Mouse (Mus musculus) layer of hippocampus, postnatal 10 days (tissue): Measurements from ENCODE around the gene Aff1. TPM values are rescaled to one million over a fixed set of nuclear protein-coding genes. Genes with fewer than 3 reads are reported as not detected.
A peak's percentile ranks its signal among the peaks of the same experiment; 100 is the strongest.

ENCODE experiments used
- DNase-seq, 2 experiments: peaks; one replicate each; pipeline ENCODE4 v3.0.0; 2021; ENCODE audit warnings: low spot score in 2 of 2
- total RNA-seq, 2 experiments: library from RNA; stranded (reverse); gene quantifications; 2 replicates each; pipeline ENCODE4 v1.2.3; 2021

Aff1 gene
- total RNA-seq, 2 experiments from 2014 or later, result 10.3 to 11.1 TPM

DNA sequence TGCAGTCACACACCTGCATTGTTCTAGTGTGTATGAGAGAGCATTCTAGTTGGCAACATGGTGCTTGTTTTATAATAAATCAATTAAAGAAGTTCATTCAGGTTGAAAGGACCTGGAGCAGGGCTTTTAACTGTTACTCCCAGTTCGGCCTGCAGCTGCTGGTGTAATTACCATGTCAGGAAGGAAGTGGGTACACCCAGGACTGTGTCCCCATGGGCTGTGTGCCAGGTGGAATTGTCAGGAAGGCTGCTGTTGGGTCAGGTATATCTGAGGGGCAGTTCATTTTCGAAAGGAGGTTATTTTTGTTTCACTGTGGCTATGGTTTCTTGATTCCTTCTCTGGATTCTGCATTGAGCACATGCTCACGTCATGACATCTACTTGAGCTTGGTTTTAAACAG, 107.3 kb downstream of the Aff1 start:
- no peak for DNase-seq

DNA sequence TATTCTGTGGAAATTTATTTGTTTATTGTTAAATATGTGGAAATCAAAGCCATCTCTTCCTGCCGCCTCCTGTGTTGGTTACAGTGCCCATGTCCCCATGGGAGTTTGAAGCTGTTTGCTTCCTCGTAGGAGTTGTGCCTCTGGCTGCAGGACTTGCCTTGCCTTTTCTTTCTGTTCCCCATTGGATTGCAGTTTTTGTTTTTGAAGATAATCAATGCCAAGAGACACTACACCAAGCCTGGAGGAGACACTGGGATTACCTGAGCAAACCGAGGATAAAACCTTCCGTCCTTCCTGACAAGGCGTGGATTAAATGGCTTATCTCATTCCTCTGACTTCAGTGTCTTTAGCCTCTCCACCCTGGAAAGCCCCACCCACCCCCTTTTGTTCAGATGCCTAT, 107.8 kb downstream of the Aff1 start:
- DNase-seq, result no peak

DNA sequence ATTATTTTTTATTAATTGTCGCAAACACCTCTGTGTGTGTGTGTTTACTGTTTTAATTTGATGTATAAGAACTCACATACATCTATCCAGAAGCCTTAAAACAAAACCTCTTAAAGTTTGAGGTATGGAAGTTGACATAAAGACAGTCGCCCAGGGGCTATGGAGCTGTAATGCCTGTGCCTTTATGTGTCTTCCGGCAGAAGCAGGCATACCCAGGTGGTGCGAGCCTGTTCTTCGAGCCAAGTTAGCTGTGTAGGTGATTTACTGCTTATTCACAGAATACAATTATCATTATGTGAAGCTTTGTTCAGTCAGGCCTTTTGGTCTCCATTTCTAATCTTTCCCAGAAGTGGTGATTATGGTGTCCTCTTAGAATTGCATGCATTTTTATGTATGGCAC, 111.2 kb downstream of the Aff1 start:
- no peak for DNase-seq

DNA sequence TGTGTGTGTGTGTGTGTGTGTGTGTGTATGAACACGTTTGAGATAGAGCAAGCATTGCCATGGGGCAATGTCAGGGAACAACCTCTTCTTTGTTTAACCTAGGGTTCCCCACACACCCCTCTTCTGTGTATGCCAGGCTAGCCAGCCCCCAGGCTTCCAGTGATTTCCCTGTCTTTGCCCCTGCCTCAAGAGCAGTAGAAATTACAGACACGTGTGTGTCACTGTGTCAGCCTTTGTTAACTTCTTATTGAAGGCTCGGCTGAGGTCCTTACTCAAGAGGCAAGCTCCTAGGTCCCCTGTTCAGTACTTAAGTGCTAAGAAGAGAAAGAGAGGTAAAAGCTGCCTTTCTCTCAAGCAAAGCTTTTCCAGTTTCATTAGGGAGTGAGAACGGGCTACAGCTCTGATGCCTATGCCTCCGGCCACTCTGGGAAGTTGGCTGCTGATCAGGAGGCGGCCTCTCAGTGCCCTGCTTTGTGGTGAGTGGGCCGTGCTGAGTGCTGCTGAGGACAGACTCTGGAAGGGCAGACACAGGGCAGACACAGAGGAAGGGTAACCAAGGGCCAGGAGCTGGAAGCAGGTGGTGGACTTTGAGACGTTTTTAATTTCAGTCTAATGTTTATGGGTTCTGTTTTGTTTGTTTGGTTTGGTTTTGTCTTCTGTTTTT, 111.9 kb downstream of the Aff1 start:
- peak; percentile 48 to 67 for DNase-seq

DNA sequence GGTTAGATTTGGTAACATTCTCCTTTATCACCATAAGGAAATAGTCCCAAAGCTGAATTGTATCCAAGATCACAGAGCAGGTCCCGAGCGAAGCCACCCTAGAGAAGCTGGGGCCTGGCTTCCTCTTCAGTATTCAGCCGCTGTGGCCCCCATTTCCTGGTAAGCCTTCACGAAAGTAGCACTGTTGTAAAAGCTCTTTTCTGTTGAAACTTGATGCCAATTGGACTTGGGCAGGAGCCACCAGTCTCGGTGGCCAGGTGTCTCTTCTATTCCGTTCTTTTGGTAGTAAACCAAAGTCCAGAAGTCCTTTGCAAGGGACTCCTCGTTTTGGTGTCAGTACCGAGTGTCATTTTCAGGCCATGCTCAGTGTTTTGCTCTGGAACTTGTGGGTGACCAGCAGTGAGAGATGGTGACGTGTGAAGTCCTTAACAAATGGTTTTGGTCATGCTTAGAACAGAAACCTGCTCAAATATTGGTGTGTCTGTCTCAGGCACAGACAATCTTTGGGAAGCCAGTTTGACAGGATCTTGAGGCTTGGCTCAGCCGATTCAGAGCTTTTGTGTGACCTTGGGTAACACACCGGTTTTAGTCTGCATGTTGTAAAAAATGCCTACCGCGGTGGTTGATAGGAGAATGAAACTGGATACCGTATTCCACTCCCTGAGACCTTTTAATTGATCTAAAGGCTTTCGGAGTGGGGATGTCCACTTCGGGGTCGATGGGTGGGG, 114.8 kb downstream of the Aff1 start:
- no peak for DNase-seq

DNA sequence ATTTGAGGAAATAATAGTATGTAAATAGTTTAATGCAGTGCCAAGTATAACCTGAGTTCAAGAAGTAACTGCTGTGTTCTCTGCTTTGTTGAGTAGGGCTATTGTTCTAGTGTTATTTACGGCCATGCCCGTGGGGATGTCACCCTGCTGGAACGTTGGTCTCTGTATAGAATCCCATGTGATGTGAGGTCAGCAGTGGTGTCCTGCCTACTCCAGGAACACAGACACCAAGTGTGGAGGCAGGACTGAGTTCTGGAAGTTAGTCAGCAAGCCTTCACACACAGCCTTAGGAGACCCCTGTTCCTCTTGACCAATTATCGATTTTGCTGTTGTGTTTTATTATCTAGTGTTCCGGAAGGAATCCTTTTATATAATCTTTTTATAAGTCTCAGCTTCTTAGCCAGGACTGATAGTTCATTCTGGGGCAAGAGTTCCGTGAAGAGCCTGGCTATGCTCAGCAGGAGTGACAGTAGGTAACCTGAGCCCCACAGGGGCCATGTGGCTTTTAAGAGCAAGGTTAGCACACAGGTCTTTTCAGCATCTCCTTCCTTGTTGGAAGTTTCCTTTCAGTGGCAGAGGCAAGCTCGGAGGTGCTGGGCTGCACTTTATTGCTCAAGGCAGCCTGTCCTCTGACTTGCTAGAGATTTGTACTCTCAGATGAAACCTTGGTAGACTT, 115.6 kb downstream of the Aff1 start:
- DNase-seq, result no peak

DNA sequence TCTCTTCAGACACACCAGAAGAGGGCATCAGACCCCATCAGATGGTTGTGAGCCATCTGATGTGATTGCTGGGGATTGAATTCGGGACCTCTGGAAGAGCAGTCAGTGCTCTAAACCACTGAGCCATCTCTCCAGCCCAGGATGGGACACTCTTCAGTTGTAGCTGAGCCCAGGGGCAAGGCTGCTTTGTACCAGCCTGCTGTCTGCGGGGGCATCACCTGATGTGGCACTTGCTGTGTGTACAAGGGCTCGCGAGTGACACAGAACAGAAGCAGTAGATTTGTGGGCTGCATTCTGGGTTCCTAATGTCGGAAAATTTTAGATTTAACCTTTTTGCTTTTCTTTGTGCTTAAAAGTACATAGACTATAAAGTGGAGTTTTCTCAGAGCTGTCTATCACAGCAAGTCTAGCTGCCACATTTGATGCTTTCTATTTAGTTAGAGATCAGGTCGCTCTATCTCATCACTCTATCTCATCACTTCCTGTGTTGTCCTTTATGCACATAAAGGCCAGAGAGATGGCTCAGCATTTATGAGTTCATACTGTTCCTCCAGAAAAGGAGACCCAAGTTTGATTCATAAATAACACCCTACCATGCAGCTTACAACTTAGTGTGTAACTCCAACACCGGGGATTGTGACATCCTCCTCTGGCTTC, 117.6 kb downstream of the Aff1 start:
- no peak for DNase-seq

DNA sequence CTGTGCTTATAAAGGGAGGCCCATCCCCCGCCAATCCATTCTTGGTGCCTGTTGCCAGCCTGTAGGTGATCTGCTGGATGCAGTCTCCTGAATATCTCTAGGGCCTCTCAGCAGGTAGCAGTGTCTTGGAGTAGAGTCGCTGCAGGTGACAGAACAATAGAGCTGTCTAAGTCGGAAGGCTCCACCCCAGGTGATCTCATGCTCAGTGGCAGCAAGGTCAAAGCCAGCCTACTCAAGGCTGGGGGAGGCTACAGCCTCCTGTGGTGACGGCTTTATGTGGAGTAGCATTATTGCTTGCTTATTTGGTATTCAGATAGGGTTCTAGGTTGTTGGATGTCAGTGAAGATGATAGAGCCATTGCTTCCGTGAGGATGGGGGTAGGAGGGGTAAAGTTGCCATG, 121.1 kb downstream of the Aff1 start:
- no peak for DNase-seq

DNA sequence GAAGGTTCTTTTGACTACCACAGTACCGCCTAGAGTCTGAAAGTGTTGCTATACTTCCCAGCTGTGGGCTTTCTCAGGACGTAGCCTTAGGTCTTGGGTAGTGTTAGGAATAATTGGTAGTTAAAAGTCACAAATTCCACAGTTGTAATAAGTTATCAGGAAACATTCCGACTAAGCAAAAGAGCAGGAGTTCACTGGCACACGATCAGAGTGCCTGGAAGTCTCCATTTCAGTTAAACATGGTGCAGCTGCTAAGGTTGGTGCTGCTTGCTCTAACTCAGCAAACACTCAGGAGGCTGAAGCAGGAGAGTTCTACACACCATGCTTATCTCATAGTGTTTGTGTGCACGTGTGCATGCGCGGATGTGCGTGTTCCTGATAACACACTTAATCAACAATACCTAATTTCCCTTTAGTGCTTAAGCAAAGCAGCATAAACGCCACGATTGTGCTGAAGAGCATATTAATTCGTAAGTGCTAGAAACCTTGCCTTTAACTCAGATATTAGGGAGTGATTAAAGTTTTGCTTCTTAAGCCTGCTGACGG, 121.9 kb downstream of the Aff1 start:
- DNase-seq, result no peak

DNA sequence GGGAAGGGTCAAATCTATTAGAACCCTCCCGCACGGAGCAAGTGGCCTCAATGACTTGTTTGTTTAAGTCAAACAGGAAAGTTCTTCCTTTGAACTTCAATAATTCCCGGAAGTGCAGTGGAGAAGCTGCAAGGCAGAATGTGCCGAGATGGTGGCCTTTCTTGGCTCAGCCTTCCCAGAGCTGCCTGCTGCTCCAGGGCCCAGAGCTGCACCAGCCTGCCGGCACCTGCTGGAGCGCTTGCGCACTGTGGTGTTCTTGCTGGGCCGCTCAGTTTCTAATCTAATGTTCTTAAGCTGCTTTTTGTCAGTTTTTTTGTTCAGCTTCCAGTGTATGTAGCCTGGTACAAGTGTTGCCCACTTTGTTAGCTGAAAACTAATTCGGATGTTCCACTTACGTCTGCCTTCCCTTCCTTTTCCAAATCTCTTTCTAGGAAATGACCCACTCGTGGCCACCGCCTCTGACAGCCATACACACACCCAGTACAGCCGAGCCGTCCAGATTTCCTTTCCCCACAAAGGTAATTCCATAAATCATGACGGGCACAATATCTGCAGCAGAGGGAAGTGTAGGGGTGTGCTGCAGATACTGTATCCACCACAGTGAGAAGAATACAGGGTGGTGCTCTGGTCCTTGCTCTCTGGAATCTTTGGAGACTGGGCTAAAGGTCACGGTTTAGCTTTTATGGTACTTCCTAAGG, 122.5 kb downstream of the Aff1 start:
- DNase-seq, result no peak

DNA sequence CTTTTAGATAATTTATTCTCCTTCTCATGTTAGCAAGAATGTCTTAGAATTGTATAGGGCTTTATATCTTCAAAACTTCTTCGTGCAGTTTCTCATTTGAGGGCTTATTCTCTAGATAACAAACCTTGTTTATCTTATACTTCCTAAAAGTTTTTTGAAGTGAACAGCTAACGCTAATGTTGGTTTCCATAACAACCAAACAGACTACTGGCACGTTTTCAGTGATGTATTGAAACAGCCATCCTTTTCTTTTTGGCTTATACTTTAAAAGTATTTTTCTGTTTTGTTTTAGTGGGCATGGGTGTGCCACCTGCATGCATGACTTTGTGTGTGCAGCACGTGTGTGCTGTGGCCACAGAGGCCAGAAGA, 123.1 kb downstream of the Aff1 start:
- DNase-seq, result no peak

DNA sequence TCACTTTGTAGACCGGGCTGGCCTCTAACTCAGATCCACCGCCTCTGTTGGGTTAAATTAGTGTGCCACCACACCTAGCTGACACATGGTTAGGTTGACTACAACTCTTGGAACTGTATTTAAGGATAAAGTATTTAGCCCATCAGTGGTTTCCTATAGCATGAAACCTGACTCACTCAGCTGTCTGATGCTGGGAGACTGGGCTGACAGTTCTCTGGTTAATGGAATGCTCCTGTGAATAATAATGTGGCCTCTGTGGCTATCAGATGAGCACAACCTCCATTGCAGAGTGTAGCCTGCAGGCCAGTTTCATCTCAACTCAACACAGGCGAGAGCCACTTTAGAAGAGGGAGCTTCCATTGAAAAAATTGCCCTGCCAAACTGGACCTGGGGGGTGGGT, 124.5 kb downstream of the Aff1 start:
- DNase-seq, result no peak

DNA sequence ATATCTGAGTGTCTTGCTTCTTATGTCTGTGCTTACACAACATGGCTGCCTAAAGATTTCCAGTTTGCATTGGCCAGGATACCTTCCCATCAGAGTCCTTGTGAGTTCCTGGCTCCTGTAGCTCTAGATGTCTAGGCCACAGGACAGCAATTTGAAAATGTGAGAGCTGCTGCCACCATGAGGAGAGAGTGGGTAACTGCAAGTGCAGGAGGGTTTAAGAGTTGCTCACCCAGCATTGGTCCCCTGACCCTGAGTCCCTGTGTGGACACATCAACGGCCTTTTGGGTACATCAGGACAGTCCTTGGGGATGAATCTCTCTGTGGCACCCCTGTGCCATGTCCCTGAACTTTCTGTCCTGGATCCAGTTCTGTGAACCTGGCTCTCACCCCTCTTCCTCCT, 125.6 kb downstream of the Aff1 start:
- DNase-seq, result peak; percentile 83 to 84

DNA sequence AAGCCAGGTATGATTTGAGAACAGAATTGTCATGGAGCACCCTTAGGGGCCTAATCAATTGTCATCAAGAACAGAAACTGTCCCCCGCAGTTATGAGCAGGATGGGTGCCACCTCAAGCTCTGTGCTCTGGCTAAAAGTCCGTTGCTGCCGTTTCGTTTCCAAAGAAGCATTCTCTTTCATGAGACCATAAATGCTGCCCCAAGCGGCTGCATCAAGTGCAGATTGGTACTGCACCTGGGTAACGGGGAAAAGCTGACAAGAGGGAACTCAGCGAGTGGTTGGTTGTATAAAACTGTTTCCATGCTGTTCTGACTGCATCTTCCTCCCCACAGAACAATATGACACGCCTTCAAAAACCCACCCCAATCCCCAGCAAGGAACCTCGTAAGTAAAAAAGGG, 126.4 kb downstream of the Aff1 start:
- no peak for DNase-seq

DNA sequence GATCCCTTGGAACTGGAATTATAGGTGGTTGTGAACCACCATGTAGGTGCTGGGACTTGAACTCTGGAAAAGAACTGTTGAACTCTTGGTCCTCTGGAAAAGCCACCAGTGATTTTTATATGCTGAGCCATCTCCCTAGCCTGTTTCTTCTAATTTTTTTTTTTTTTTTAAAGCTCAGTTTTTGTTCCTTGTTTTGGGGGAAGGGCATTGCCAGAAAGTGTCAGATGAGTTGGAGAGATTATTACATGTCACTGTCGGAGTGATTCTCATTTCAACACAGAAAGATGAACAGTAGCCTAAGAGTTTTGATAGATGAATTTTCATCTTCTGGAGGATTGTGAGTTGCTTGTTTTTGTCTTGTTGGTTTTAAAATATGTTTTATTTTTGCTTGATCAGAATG, 127.5 kb downstream of the Aff1 start:
- DNase-seq, result no peak

DNA sequence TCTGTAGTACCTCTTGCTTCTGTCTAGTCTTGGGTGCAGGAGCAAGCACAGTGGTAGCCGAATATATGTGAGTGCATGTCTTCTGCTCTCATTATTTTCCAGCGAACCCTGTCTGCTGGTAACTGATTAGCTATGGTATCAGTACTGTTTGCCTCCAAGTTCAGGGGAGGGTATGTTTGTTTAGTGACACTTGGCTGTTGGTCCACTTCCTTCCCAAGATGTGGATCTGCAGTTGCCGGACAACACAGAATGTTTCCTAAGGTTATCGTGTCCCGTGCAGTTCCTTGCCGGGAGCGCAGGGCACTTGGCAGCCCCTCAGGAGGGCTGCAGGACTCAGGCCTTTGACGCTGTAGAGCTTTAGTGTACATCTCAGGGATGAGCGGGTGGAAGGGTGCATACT, 128.9 kb downstream of the Aff1 start:
- DNase-seq, result no peak

DNA sequence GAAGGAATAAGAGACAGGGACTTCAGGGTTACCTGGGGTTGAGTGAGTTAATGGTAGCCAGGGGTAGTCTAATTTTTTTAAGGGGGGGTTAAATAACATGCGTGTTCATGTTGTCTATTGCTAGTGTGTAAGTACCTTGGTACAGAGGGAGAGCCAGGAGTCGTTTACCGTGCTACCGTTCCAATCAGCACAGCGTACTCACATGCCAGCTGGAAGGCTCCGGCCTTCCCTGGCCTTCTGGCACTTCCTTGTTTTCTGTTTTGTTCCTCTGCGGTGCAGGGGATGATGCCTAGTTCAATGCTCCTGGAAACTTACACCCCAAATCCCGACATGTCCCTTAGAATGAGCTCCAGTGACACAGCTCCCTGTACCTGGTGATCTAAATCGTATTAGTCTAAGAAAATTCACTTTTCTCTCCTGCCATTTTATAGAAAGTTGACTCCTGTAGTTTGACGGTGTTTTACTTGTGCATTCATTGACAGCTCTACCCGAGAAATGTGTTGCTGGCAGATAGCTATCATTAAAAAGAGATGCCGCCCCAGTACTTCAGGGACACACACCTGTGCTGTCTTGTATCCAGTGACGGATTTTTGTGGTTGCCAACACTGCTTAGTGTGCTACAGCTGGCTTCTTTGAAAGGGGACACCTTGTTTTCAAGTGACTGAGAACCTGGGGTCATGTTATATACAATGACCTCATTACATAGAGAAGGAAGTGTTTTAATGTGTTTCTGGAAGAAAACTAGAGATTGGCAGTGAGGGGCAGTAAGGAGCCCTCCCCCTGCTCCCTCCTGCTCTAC, 129.5 kb downstream of the Aff1 start:
- no peak for DNase-seq

DNA sequence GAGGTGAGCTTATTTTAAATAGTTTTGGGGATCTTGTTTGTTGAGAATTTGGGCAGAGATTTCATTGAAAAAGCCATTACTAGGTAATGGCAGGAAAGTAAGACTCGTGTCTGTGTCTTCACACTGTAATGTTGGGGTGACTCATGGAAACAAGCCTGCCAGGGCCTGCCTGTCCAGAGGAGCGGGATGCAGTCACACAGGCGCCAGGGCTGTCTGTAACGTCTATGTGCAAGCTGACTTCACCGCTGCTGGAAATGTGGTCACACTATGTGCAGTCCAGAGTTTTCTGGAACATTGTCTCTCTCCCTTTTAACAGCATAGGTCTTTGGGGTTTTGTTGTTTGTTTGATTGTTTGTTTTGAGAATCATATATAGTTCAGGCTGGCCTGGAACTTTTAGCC, 130.8 kb downstream of the Aff1 start:
- no peak for DNase-seq

DNA sequence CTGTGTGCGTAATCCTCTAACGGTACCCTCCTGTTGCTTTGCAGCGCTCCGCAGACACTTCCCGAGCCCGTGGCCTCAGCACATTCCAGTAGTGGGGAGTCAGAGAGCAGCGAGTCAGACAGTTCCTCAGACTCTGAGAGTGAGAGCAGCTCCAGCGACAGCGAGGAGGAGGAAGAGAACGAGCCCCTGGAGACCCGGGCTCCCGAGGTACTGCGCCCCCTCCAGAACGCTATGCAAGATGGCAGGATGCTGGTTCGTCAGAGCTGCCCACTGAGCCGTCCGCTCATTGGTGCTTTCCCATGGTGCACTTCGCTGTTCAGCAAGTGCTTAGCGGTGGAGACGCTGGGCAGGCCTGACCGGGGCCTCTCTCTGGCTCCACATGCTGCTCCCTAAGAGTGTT, 136.1 kb downstream of the Aff1 start:
- DNase-seq, result no peak

DNA sequence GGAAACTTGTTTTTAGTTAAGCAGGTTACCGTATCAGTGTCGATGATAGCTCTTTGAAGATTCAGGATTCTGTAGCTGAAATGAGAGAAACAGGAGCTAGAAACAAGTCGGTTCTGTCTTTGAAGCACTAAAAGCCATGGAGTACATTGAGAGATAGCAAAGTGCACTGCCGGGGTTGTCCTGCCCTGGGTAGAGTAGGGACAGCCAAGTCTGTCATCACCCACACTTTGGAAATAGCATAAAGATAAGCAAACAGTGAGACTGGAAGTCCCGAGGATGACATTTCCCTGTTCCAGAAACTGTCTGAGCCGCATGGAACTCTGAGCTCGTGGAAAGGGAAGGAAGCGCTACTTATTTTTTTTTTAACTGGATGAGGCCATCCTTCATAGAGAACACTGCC, 136.6 kb downstream of the Aff1 start:
- DNase-seq, result no peak
